ENCODE assay signal across 8 mouse cellular contexts in genomic region chr9:44921123-44921468, GRCm38 (mm10). TPM values are rescaled to one million over a fixed set of nuclear protein-coding genes. Genes with fewer than 3 reads are reported as not detected.
DNase-seq lines count a peak whose midpoint lies in the region; ATAC-seq lines count a peak whose summit lies in the region.

No protein-coding gene starts in this region.

- peak; percentile 44 to 63 for DNase-seq in adrenal gland, postnatal 36 days
- no peak for DNase-seq in adrenal gland, postnatal 4 days (ENCODE audit: low spot score in 2 of 2)
- peak; percentile 19 for DNase-seq in right cerebral cortex, postnatal 14 days
- DNase-seq in right cerebral cortex, adult 2 months (ENCODE audit: low spot score in 2 of 2): no peak
- DNase-seq in liver, embryonic 13.5 days: no peak
- DNase-seq in cerebellum, adult 11-12 months: no peak

- H3K36me3 ChIP-seq in heart, embryonic 15.5 days: peaks cover 10% of the 10 kb centered on the region; the same call in 1 of the 2 replicates
- H3K36me3 ChIP-seq in liver, embryonic 13.5 days: no peaks in the 10 kb centered on the region
- peaks cover 2% of the 10 kb centered on the region; the same call in 1 of the 2 replicates for H3K36me3 ChIP-seq in neural tube, embryonic 12.5 days

- H3K4me1 ChIP-seq in heart, embryonic 15.5 days (replicated peaks): peaks cover 17% of the 10 kb centered on the region
- H3K4me1 ChIP-seq in liver, embryonic 13.5 days (replicated peaks): peaks cover 29% of the 10 kb centered on the region
- peaks cover 5% of the 10 kb centered on the region for H3K4me1 ChIP-seq in neural tube, embryonic 12.5 days

- ATAC-seq in heart, embryonic 15.5 days (replicated peaks; ENCODE audit: insufficient number of reproducible peaks, insufficient read depth, low FRiP score, low read depth): peak; percentile 76
- peak; percentile 74 for ATAC-seq in liver, embryonic 13.5 days (ENCODE audit: low read depth)
- peak; percentile 85 for ATAC-seq in neural tube, embryonic 12.5 days (ENCODE audit: low FRiP score, low read depth)

- H3K4me3 ChIP-seq in heart, embryonic 15.5 days: peak overlapping the region; percentile 77
- peak overlapping the region; percentile 95 for H3K4me3 ChIP-seq in liver, embryonic 13.5 days (replicated peaks)
- peak overlapping the region; percentile 97 for H3K4me3 ChIP-seq in neural tube, embryonic 12.5 days

- H3K9ac ChIP-seq in heart, embryonic 15.5 days: peak overlapping the region; percentile 56
- H3K9ac ChIP-seq in liver, embryonic 13.5 days: peak overlapping the region; percentile 98
- H3K9ac ChIP-seq in neural tube, embryonic 12.5 days: peak overlapping the region; percentile 92

- peak overlapping the region; percentile 88 for H3K27ac ChIP-seq in heart, embryonic 15.5 days
- peak overlapping the region; percentile 90 for H3K27ac ChIP-seq in liver, embryonic 13.5 days
- peak overlapping the region; percentile 43; the same call in 1 of the 2 replicates for H3K27ac ChIP-seq in neural tube, embryonic 12.5 days

- no peaks in the 10 kb centered on the region for H3K27me3 ChIP-seq in heart, embryonic 15.5 days
- H3K27me3 ChIP-seq in liver, embryonic 13.5 days: no peaks in the 10 kb centered on the region
- no peaks in the 10 kb centered on the region for H3K27me3 ChIP-seq in neural tube, embryonic 12.5 days (replicated peaks)

- WGBS in heart, embryonic 15.5 days: 1% methylated on average over 8 of the region's 8 CpGs
- 1% methylated on average over 8 of the region's 8 CpGs for WGBS in liver, embryonic 13.5 days (ENCODE audit: insufficient replicate concordance)
- 1% methylated on average over 8 of the region's 8 CpGs for WGBS in neural tube, embryonic 12.5 days

- peak overlapping the region; percentile 65 for H3K4me2 ChIP-seq in heart, embryonic 15.5 days
- H3K4me2 ChIP-seq in liver, embryonic 13.5 days: peak overlapping the region; percentile 71
- H3K4me2 ChIP-seq in neural tube, embryonic 12.5 days (replicated peaks): peak overlapping the region; percentile 91

- no peaks in the 10 kb centered on the region for H3K9me3 ChIP-seq in heart, embryonic 15.5 days (replicated peaks)
- H3K9me3 ChIP-seq in liver, embryonic 13.5 days (replicated peaks): no peaks in the 10 kb centered on the region
- no peaks in the 10 kb centered on the region for H3K9me3 ChIP-seq in neural tube, embryonic 12.5 days

RNA-seq across cellular contexts. Expression of gene Atp5l, which starts 0.6 kb away (rescaled TPM):
- 100 to 1,000 TPM; 605 to 637 TPM for total RNA-seq in adrenal gland, postnatal 36 days (2021)
- 100 to 1,000 TPM; 458 to 535 TPM for total RNA-seq in adrenal gland, postnatal 4 days (2021)
- 1,028 and 1,424 TPM in 2 replicates for polyA plus RNA-seq in heart, embryonic 15.5 days (2015; fragmentation: Nextera tagmentation; extraction: Ambion mirVana)
- 546 and 569 TPM in 2 replicates for polyA plus RNA-seq in liver, embryonic 13.5 days (2015; fragmentation: Nextera tagmentation; extraction: Ambion mirVana)
- 602 and 611 TPM in 2 replicates for polyA plus RNA-seq in neural tube, embryonic 12.5 days (2016; fragmentation: Nextera tagmentation; extraction: Ambion mirVana)

RNA-seq across cellular contexts. Expression of gene Kmt2a, which starts 40.0 kb away (rescaled TPM):
- 10 to 100 TPM; 31.9 to 38.3 TPM for total RNA-seq in adrenal gland, postnatal 36 days (2021)
- 10 to 100 TPM; 38.2 to 40.3 TPM for total RNA-seq in adrenal gland, postnatal 4 days (2021)
- 9.3 and 10.1 TPM in 2 replicates for polyA plus RNA-seq in heart, embryonic 15.5 days (2015; fragmentation: Nextera tagmentation; extraction: Ambion mirVana)
- polyA plus RNA-seq in liver, embryonic 13.5 days (2015; fragmentation: Nextera tagmentation; extraction: Ambion mirVana): 3.8 and 4.0 TPM in 2 replicates
- 25.3 and 29.6 TPM in 2 replicates for polyA plus RNA-seq in neural tube, embryonic 12.5 days (2016; fragmentation: Nextera tagmentation; extraction: Ambion mirVana)

RNA-seq across cellular contexts. Expression of gene Ube4a, which starts 44.3 kb away (rescaled TPM):
- 100 to 1,000 TPM in 1 of 2 experiments, 10 to 100 TPM in 1; 97.9 to 105 TPM for total RNA-seq in adrenal gland, postnatal 36 days (2021)
- 10 to 100 TPM; 81.6 to 90.5 TPM for total RNA-seq in adrenal gland, postnatal 4 days (2021)
- 14.7 and 17.6 TPM in 2 replicates for polyA plus RNA-seq in heart, embryonic 15.5 days (2015; fragmentation: Nextera tagmentation; extraction: Ambion mirVana)
- 10.5 and 13.2 TPM in 2 replicates for polyA plus RNA-seq in liver, embryonic 13.5 days (2015; fragmentation: Nextera tagmentation; extraction: Ambion mirVana)
- 34.0 and 34.3 TPM in 2 replicates for polyA plus RNA-seq in neural tube, embryonic 12.5 days (2016; fragmentation: Nextera tagmentation; extraction: Ambion mirVana)

RNA-seq across cellular contexts. Expression of gene Cd3g, which starts 59.1 kb away (rescaled TPM):
- total RNA-seq in adrenal gland, postnatal 36 days (2021): under 1 TPM in 1 of 2 experiments, not detected in 1; 0.30 TPM
- total RNA-seq in adrenal gland, postnatal 4 days (2021): under 1 TPM in 1 of 2 experiments, not detected in 1; 0.76 TPM
- 5.5 and 64.7 TPM in 2 replicates for polyA plus RNA-seq in heart, embryonic 15.5 days (2015; fragmentation: Nextera tagmentation; extraction: Ambion mirVana)
- 0.18 and 0.27 TPM in 2 replicates for polyA plus RNA-seq in liver, embryonic 13.5 days (2015; fragmentation: Nextera tagmentation; extraction: Ambion mirVana)
- polyA plus RNA-seq in neural tube, embryonic 12.5 days (2016; fragmentation: Nextera tagmentation; extraction: Ambion mirVana): 0.25 TPM in 1 of 2 replicates, not detected in the other

Comparison
In these comparisons a context has a peak if more than half of its experiments do, and no peak if none do; other contexts are left out.
1. DNase-seq: peak in adrenal gland, postnatal 36 days (2 of 2) and right cerebral cortex, postnatal 14 days (single experiment); none in adrenal gland, postnatal 4 days (0 of 2), right cerebral cortex, adult 2 months (0 of 2), liver, embryonic 13.5 days (single experiment) and cerebellum, adult 11-12 months (single experiment).
2. Peak in every context shown above with its lines, with median percentiles within 50 percentile points of each other: ATAC-seq, H3K27ac ChIP-seq, H3K4me2 ChIP-seq, H3K4me3 ChIP-seq and H3K9ac ChIP-seq.